Mouse (Mus musculus) forebrain, embryonic 12.5 days (tissue): ENCODE results near the gene Tmem170b. TPM values are rescaled to one million over a fixed set of nuclear protein-coding genes. Genes with fewer than 3 reads are reported as not detected.

Source experiments
- ATAC-seq: fragments of 200-750 bp; cut with Nextera tagmentation; 2 replicates; pipeline ENCODE4 v1.8.0; 2017; ENCODE audit warnings: moderate TSS enrichment; ENCODE audit not compliant: low FRiP score
- H3K27ac ChIP-seq: fragments of 300-500 bp; sonication (generic); 2 replicates; pipeline ENCODE4 v1.5.1; 2016; ENCODE audit warnings: mild to moderate bottlenecking
- H3K27me3 ChIP-seq: fragments of 300-500 bp; sonication (generic); 2 replicates; pipeline ENCODE4 v1.6.1; 2016; ENCODE audit warnings: mild to moderate bottlenecking
- H3K36me3 ChIP-seq: fragments of 300-500 bp; sonication (generic); replicated peaks from 2 replicates; pipeline ENCODE4 v1.6.1; 2016; ENCODE audit warnings: mild to moderate bottlenecking
- H3K4me1 ChIP-seq: fragments of 300-500 bp; sonication (generic); 2 replicates; pipeline ENCODE4 v1.6.1; 2016
- H3K4me2 ChIP-seq: fragments of 300-500 bp; sonication (generic); 2 replicates; pipeline ENCODE4 v1.6.1; 2016; ENCODE audit warnings: mild to moderate bottlenecking, moderate library complexity
- H3K4me3 ChIP-seq: fragments of 300-500 bp; sonication (generic); replicated peaks from 2 replicates; pipeline ENCODE4 v1.5.1; 2016; ENCODE audit warnings: mild to moderate bottlenecking
- H3K9ac ChIP-seq: fragments of 300-500 bp; sonication (generic); 2 replicates; pipeline ENCODE4 v1.6.1; 2016; ENCODE audit warnings: mild to moderate bottlenecking
- H3K9me3 ChIP-seq: fragments of 300-500 bp; sonication (generic); 2 replicates; pipeline ENCODE4 v1.6.1; 2016
- WGBS: fragments of 180-500 bp; shearing (Covaris S2); methylation state at CpG from one replicate; pipeline ENCODE4 v1.1.7; 2016; 5-methylcytosine and 5-hydroxymethylcytosine counted together
- polyA plus RNA-seq: library from polyadenylated mRNA; unstranded; fragments of >200 nt; fragmentation: Nextera tagmentation; extraction: Ambion mirVana; gene quantifications from 2 replicates; pipeline ENCODE4 v1.2.1, GENCODE M21; 2016

The Tmem170b gene
- polyA plus RNA-seq, 1 experiment from 2014 or later = 26.9 TPM

DNA sequence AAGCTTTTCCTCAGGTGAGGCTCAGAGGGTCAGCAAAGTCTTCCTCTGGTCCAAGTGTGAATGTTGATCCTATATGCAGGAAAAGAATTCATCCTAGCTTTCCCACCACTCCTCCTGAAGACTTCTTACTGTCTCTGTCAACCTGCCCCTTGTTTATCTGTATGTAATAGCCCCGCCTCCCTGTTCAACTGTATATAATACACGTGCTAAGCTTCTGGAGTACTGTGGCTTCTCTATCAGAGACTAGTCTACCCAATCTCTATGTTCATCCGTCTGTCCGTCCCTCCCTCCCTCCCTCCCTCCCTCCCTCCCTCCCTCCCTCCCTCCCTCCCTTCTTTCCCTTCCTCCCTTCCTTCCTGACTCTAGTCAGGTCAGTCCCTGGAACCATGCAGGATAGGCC is 14.4 kb downstream of the Tmem170b start:
- H3K36me3 ChIP-seq = no peaks in the 10 kb centered on the region
- no peak for ATAC-seq
- H3K9ac ChIP-seq = no peak overlapping the region
- H3K4me3 ChIP-seq = no peak overlapping the region
- H3K4me1 ChIP-seq = peaks cover under 1% of the 10 kb centered on the region; the same call in 1 of the 2 replicates
- 88% methylated on average over 4 of the region's 4 CpGs for WGBS
- no peak overlapping the region for H3K27ac ChIP-seq
- no peaks in the 10 kb centered on the region for H3K27me3 ChIP-seq
- no peak overlapping the region for H3K4me2 ChIP-seq
- no peaks in the 10 kb centered on the region for H3K9me3 ChIP-seq

DNA sequence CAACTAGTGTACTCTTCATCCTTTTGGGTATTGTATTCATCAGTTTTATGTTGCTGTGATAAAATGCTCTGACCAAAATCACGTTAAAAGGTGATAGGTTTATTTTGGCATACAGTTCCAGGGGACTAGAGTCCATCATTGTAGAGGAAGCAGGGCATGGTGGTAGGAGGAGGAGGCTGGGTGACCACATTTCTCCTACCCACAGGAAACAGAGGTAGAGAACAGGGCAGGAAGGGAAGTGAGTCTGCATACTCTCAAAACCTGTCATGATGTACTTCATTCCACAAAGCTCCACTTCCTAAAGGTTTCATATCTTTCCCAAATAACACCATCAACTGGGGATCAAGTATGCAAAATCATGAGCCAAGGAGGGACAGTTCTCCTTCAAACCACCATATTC is 18.4 kb downstream of the Tmem170b start:
- no peaks in the 10 kb centered on the region for H3K9me3 ChIP-seq
- peaks cover 7% of the 10 kb centered on the region for H3K36me3 ChIP-seq
- peaks cover 7% of the 10 kb centered on the region for H3K4me1 ChIP-seq
- WGBS = 93% methylated on average over 1 of the region's 1 CpGs
- H3K4me2 ChIP-seq = no peak overlapping the region
- no peak for ATAC-seq
- no peak overlapping the region for H3K4me3 ChIP-seq
- H3K9ac ChIP-seq = no peak overlapping the region
- H3K27me3 ChIP-seq = no peaks in the 10 kb centered on the region
- no peak overlapping the region for H3K27ac ChIP-seq

DNA sequence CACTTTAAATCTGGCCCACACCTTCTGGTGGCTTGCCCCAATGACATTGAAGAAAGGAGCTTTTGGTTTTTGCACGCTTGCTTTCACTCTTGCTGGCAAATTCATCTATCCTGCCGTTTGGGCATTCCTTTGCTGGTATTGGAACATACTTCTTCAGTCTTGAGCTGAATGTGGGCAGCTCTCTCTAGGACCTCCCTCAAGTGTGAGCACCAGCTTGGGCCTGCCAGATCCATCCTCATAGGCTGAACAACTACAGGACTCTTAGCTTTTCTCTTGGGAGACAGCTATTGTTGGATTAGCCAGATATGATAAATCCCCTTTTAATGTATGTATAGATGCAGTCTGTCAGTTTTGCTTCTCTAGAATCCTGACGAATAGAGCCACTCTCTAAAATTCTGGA is 19.5 kb downstream of the Tmem170b start:
- whole genome bisulfite sequencing = 80% methylated on average over 3 of the region's 3 CpGs
- Histone ChIP-seq H3K9ac (no peak overlapping the region), H3K4me3 (no peak overlapping the region), H3K36me3 (peaks cover 11% of the 10 kb centered on the region), H3K4me1 (peaks cover 7% of the 10 kb centered on the region), H3K27ac (no peak overlapping the region), H3K4me2 (no peak overlapping the region), H3K9me3 (no peaks in the 10 kb centered on the region), H3K27me3 (no peaks in the 10 kb centered on the region)
- no peak for ATAC-seq

DNA sequence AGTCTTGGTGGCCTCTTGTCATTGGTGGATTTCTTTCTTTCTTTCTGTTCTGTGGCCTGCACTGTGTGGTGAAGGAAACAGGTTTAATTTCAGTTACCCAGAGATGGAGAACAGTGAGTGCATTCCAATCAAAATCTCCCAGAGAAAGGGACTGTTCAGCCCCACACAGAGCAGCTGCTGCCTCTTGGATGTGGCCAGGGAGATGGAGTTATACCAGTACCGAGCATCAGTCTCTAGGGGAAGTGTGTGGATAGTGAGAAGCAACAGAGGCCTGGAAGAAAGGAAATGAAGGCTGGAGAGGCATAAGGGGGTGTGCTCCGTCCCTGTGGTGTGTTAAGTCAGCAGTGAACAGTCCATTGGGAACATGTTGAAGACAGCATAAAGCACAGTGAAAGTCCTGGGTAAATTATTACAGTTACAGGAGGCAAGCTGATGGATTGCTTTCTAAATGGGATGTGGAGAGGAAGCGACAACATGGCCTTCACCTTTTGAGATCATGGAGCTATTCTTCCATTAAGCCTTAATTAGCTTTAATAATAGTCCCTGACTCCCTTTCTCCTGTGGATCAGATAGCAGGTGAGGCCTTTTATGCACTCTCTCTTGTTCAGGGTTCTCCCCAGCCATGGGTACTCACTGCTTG is 21.7 kb downstream of the Tmem170b start:
- no peak for ATAC-seq
- WGBS = 71% methylated on average over 3 of the region's 3 CpGs
- Histone ChIP-seq H3K9me3 (no peaks in the 10 kb centered on the region), H3K27ac (no peak overlapping the region), H3K4me2 (no peak overlapping the region), H3K4me1 (peaks cover 7% of the 10 kb centered on the region), H3K36me3 (peaks cover 11% of the 10 kb centered on the region), H3K4me3 (no peak overlapping the region), H3K27me3 (no peaks in the 10 kb centered on the region), H3K9ac (no peak overlapping the region)

DNA sequence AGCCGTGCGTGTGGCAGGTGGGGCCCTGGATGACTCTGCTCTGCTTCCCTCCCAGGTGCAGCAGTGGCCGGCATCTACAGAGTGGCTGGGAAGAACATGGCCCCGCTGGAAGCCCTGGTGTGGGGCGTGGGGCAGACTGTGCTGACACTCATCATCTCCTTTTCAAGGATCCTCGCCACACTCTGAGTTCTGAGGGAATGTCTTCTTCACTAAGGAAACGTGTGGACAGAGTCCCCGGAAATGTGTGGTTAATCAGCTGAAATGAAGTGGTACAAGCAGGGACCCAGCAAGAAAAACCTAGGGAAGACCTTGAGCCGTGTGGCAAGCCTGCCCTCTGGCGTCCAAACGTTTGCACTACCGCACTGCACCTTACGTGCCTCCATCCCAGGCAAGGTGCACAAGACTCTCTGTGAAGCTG is 28.7 kb downstream of the Tmem170b start:
- H3K27ac ChIP-seq = no peak overlapping the region
- ATAC-seq = peak; percentile 61; the same call in 1 of the 2 replicates
- H3K4me2 ChIP-seq = no peak overlapping the region
- WGBS = 24% methylated on average over 13 of the region's 13 CpGs
- H3K27me3 ChIP-seq = no peaks in the 10 kb centered on the region
- peaks cover 1% of the 10 kb centered on the region; the same call in 1 of the 2 replicates for H3K36me3 ChIP-seq
- H3K4me3 ChIP-seq = no peak overlapping the region
- no peak overlapping the region for H3K9ac ChIP-seq
- H3K9me3 ChIP-seq = no peaks in the 10 kb centered on the region
- H3K4me1 ChIP-seq = peaks cover 3% of the 10 kb centered on the region; the same call in 1 of the 2 replicates

DNA sequence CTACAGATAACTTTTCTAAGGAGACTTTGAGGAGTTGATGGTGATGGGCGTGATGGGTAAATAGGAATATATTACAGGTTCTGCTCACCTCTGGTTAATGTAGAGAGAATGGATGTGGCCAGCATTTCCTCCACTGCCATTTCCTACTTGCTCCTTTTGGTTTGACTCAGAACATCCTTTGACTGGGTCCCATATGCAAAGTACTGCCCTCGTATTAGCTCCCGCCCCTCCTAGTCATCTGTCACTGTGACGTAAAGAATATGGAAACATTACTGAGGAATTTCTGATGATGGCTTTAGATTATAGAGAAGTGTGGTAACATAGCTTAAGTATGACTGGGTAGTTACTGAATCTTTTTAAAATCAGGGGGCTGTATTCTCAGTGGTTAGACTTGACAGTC is 32.4 kb downstream of the Tmem170b start:
- H3K27ac ChIP-seq = no peak overlapping the region
- H3K9me3 ChIP-seq = no peaks in the 10 kb centered on the region
- 97% methylated on average over 4 of the region's 4 CpGs for WGBS
- H3K36me3 ChIP-seq = no peaks in the 10 kb centered on the region; the same call in 1 of the 2 replicates
- ATAC-seq = no peak
- H3K4me3 ChIP-seq = no peak overlapping the region
- peaks cover 3% of the 10 kb centered on the region; the same call in 1 of the 2 replicates for H3K4me1 ChIP-seq
- H3K4me2 ChIP-seq = no peak overlapping the region
- no peak overlapping the region for H3K9ac ChIP-seq
- no peaks in the 10 kb centered on the region for H3K27me3 ChIP-seq

DNA sequence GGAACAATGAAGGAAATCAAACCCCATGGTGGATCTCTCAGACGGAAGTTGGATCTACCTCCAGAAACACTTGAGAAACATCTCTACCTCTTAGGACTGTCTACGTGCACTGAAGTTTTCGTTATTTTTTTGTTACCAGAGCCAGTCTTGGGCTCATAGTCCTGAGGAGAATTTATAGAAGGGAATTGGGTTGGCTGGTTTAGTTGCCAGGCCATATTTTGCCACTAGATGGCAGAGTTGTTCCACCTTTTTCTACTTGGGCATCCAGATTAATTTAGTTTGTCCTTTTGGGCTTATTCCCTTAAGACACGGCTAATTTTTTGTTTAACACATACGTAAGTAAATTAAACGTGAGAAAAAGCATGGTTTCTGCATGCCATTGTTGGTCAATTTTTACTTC is 37.1 kb downstream of the Tmem170b start:
- no peak overlapping the region for H3K9ac ChIP-seq
- H3K27ac ChIP-seq = no peak overlapping the region
- WGBS = 26% methylated on average over 6 of the region's 6 CpGs
- no peaks in the 10 kb centered on the region for H3K27me3 ChIP-seq
- H3K4me1 ChIP-seq = peaks cover 15% of the 10 kb centered on the region
- no peak overlapping the region for H3K4me2 ChIP-seq
- no peak overlapping the region for H3K4me3 ChIP-seq
- no peaks in the 10 kb centered on the region for H3K36me3 ChIP-seq
- ATAC-seq = peak; percentile 39; the same call in 1 of the 2 replicates
- no peaks in the 10 kb centered on the region for H3K9me3 ChIP-seq

DNA sequence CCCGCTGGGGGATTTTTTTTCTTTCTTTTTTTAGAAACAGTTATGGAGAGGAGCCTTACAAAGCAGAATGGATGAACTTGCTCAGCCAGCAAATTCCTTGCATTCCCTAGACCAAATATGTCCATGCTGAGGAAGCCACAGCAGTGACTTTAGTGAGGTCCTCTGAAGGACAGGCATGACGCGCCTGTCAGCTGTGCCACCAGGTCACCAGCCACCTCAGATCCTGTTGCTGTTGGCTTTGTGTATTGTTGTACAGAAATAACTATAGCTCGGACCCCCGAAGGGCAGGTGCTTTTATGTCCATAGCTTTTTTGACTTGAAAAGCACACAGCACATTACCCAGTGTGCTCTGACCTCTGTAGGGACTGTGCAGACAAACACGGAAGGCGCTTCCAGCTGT is 38.1 kb downstream of the Tmem170b start:
- no peak for ATAC-seq
- Histone ChIP-seq H3K27me3 (no peaks in the 10 kb centered on the region), H3K4me2 (no peak overlapping the region), H3K4me1 (peaks cover 15% of the 10 kb centered on the region), H3K36me3 (no peaks in the 10 kb centered on the region), H3K4me3 (no peak overlapping the region), H3K9ac (no peak overlapping the region), H3K9me3 (no peaks in the 10 kb centered on the region), H3K27ac (no peak overlapping the region)
- 68% methylated on average over 7 of the region's 7 CpGs for WGBS

DNA sequence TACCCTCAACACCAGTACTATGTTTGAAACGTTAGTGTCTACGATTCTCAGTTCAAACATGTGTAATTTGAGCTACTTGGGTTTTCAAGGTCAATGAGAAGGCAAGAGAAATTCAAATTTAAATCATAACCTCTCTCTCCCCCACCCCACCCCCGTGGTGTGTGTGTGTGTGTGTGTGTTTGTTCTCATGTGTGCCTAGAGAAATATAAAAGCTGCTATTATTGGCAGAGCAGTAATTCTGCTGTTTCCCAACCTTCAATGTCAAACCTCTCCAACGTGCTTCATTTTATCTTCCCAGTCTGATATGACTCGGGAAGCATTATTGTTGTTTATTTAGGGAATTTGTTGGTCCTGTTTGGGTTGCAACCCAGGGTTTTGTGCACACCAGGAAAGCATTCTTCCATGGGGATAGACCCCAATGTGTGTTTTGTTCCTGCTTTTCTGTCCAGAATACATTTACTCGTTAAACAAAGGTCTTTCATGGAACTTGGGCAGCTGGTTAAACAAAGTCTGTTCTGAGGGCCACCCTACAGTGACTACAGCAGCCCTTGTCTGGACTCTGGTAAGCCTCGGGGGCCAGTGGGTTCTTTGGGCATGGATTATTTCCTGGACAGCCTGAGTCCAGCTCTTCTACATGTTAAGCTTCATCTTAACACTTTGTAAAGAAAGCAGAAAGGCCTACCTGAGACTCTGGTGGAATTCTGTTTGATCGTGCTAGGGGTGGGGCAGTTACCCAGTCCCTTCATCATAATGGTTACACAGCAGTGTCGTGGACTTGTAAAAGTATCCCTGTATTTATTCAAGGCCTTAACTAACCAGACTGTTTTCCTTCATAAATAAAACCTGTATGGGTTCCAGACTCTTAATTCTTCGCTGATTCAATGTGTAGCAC is 39.1 kb downstream of the Tmem170b start:
- WGBS = 51% methylated on average over 10 of the region's 10 CpGs
- Histone ChIP-seq H3K4me1 (peaks cover 15% of the 10 kb centered on the region), H3K4me3 (no peak overlapping the region), H3K36me3 (no peaks in the 10 kb centered on the region), H3K9me3 (no peaks in the 10 kb centered on the region), H3K27me3 (no peaks in the 10 kb centered on the region), H3K27ac (no peak overlapping the region), H3K4me2 (no peak overlapping the region), H3K9ac (no peak overlapping the region)
- no peak for ATAC-seq

DNA sequence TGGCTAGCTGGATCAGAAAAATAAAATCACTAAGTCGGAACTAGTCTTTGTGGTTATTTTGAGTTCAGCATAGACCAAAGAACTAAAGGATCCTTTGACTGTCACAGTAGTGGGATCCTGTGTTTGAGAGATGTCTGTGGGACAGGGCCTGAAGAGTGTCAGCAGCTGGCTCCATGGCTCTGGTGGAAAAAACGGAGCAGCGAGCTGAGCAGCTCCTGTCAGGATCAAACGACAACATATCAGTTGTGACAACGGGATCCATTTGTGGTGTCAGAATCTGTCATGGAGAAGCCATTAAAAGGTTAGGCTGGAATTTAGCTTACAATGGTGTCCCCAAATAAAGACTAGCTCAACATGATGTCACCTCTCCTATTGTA is 39.8 kb downstream of the Tmem170b start:
- Histone ChIP-seq H3K9me3 (no peaks in the 10 kb centered on the region), H3K27ac (no peak overlapping the region), H3K36me3 (no peaks in the 10 kb centered on the region), H3K4me2 (no peak overlapping the region), H3K4me3 (no peak overlapping the region), H3K9ac (no peak overlapping the region), H3K27me3 (no peaks in the 10 kb centered on the region), H3K4me1 (peaks cover 15% of the 10 kb centered on the region)
- 65% methylated on average over 5 of the region's 5 CpGs for WGBS
- no peak for ATAC-seq

DNA sequence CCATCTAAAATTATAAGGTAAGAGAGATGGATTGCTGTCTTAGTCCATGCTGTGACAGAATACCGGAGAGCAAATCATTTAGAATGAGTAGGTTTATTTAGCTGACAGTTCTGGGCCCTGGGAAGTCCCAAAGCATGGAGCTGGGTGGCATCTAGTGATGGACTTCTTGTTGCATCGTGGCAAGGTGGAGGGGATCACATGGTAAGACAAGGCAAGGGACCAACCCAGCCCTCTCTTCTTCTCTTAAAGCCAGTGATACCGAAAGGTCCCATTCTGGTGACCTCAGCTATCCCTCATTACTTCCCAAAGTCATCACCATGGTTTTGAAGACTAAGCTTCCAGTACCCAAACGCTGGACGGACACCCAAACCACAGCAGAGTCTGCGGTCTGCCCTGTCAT is 42.3 kb downstream of the Tmem170b start:
- H3K4me1 ChIP-seq = peaks cover 15% of the 10 kb centered on the region
- H3K9me3 ChIP-seq = no peaks in the 10 kb centered on the region
- no peak for ATAC-seq
- no peak overlapping the region for H3K4me3 ChIP-seq
- no peaks in the 10 kb centered on the region for H3K36me3 ChIP-seq
- no peak overlapping the region for H3K27ac ChIP-seq
- H3K9ac ChIP-seq = no peak overlapping the region
- no peak overlapping the region for H3K4me2 ChIP-seq
- WGBS = 88% methylated on average over 6 of the region's 6 CpGs
- no peaks in the 10 kb centered on the region for H3K27me3 ChIP-seq

DNA sequence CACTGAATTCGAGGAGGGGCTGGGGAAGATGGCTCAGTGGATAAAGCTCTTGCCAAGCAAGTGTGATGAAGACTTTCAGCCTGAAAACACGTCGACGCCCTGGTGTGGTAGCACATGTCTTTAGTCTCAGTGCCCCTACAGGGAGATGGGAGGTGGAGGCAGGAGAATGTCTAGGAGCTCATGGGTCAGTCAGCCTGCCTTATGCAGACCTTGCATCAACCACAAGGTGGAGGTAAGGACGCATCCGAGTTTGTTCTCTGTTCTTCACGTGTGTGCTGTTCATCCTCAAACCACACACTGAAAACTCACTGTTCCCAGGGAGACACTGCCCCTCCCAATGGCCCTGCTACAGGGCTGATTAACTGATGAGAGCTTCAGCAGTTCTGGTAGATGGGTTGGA is 45.0 kb downstream of the Tmem170b start:
- no peak overlapping the region for H3K4me2 ChIP-seq
- ATAC-seq = no peak
- WGBS = 79% methylated on average over 7 of the region's 7 CpGs
- H3K27me3 ChIP-seq = no peaks in the 10 kb centered on the region
- no peak overlapping the region for H3K27ac ChIP-seq
- H3K4me3 ChIP-seq = no peak overlapping the region
- no peaks in the 10 kb centered on the region for H3K36me3 ChIP-seq
- no peaks in the 10 kb centered on the region for H3K4me1 ChIP-seq
- no peaks in the 10 kb centered on the region for H3K9me3 ChIP-seq
- no peak overlapping the region for H3K9ac ChIP-seq

DNA sequence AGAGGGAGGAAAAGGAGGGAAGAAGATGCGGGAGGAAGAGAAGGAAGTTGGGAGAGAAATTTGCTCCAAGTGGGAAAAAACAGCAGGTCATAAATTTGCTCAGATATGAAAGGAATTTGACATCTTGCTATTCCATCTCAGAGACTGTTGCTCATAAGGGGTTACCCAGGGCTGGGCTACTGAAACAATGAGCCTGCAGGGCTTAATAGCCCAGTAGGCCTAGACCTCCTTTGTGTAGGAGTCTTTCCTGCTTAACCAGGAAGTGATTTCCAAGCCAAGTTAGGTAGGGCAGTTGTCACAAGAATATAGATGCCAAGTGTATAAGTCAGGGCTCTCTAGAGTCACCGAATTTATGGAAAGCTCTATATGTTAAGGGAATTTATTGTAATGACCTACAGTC is 48.1 kb downstream of the Tmem170b start:
- no peaks in the 10 kb centered on the region for H3K27me3 ChIP-seq
- no peaks in the 10 kb centered on the region for H3K36me3 ChIP-seq
- H3K4me3 ChIP-seq = no peak overlapping the region
- H3K9me3 ChIP-seq = no peaks in the 10 kb centered on the region
- 91% methylated on average over 2 of the region's 2 CpGs for WGBS
- ATAC-seq = no peak
- no peak overlapping the region for H3K9ac ChIP-seq
- no peaks in the 10 kb centered on the region for H3K4me1 ChIP-seq
- H3K27ac ChIP-seq = no peak overlapping the region
- H3K4me2 ChIP-seq = no peak overlapping the region
